Mouse (Mus musculus) embryonic fibroblast, embryonic 13.5 days (primary cell): ENCODE data around the gene Ttll11.

Experiments
- CTCF ChIP-seq: IDR thresholded peaks from 2 replicates; pipeline ENCODE4 v1.5.1; 2011; ENCODE audit warnings: mild to moderate bottlenecking, control low read depth, low read length, moderate library complexity, borderline replicate concordance; ENCODE audit not compliant: insufficient read depth
- POLR2A ChIP-seq: IDR thresholded peaks from 2 replicates; pipeline ENCODE4 v1.6.1; 2011; ENCODE audit warnings: low read depth, mild to moderate bottlenecking, control low read depth, low read length, moderate library complexity

DNA sequence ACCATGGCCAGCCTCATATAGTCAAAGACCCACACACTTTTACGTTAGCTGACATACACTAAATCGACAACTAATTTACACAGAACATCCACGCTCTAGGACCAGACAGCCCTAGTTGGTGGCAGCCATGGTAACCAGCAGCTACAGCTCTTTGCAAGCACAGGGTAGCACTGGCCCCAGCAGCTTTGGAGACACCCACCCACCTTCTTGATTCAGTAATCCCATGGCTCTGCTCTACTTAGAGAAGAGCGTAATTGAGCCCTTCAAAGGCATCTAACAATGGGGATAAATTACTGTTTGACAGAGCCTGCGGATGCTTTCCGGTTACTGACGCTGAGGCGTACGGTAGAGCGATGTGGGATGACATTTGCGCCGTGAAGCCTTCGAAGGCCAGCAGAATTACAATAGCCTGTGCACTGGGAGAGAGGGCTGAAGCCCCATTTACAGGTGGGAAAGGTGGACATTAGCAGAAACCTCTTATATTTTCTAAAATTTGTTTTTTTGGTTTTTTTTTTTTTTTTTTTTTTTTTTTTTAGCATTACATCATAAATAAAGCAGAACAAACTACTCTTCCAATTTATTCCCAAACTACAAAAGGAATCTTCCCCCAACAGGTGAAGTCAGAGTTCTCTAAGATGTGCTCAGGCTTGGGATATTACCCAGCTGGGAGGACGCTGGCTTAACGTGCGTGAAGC lies 136.8 kb downstream of the Ttll11 start:
- TF ChIP-seq CTCF (no peak), POLR2A (no peak)
